Mouse (Mus musculus) liver, postnatal 0 days (tissue): ENCODE data around the gene Zfand3.

Experiments
- CTCF ChIP-seq: sonication (generic); IDR thresholded peaks from 2 replicates; pipeline ENCODE4 v1.5.1; 2016; ENCODE audit warnings: antibody characterized with exemption, low read depth
- EP300 ChIP-seq: IDR thresholded peaks from 2 replicates; pipeline ENCODE4 v1.6.1; 2016; ENCODE audit warnings: antibody characterized with exemption, low read depth, mild to moderate bottlenecking

DNA sequence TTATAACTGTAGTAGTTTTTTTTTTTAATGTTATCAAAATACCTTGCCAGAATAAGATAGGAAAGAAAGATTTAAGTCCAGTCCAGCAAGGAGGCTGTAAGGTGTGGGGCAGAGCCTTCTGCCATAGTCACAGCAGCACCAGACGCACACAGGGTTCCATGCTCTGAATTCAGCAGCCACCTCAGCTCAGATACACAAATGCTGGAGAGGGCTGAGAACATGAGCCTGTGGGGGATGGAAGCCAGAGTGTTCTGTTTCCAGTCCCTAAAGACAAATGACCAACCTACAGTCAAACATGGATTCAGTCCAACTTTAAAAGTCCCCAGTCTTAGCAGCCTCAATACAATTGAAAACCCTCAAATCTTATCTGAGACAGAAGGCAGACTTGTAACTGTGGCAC lies 150.3 kb downstream of the Zfand3 start:
- TF ChIP-seq CTCF (no peak), EP300 (no peak)
